Mouse (Mus musculus): ENCODE data around the gene H2afz. TPM values are rescaled to one million over a fixed set of nuclear protein-coding genes. Genes with fewer than 3 reads are reported as not detected.
A peak's percentile ranks its signal among the peaks of the same experiment; 100 is the strongest.

H2afz gene
- polyA plus RNA-seq, 1 experiment from 2014 or later, result 2,590 TPM

DNA sequence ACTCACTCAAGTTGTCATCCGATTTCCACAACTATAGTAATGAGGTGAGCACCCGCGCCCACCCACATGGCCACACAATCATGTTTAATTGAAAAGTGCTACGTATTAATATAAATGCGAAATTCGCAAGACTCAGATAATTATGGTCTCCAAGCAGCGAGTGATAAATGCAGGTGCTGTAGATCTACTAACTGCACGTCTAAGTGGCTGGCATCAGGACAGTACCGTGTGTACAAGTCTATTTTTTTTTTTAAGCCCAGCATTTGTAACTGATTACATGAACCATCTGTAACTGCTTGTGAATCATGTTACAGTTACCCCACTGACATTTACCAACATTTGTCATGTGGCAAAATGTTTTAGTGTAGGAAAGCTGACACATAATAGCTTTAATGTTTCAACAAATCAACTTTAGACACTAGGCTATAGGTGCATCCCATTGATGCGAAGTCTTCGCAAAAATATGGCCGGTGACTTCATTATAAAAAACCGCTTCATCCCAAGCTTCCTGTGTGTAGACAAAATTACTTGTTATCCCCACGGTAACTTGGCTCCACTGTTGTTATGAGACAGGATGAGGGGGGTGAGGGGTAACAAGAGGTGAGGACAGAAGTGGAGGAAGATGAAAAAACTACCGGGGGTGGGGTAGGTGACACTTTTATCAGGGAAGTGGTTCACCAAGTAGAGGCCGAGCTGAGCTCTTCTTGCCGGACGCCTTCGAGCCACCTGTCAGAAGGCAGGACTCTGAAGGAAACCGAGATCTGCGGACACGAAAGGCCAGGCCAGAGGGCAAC lies 760 bp upstream of the H2afz start:
- Histone ChIP-seq H3K9me3 (ENCODE audit: low read depth, low read length) (no peaks in the 10 kb centered on the region), H3K4me3 (ENCODE audit: low read depth, low read length) (peak overlapping the region; percentile 83), H3K36me3 (ENCODE audit: insufficient read depth) (peaks cover 11% of the 10 kb centered on the region), H3K4me2 (peak overlapping the region; percentile 61), H3K4me1 (ENCODE audit: insufficient read depth) (no peaks in the 10 kb centered on the region; the same call in 1 of the 2 replicates), H3K9ac (peak overlapping the region; percentile 60), H3K27ac (ENCODE audit: low read depth) (peak overlapping the region; percentile 87), H3K27me3 (ENCODE audit: insufficient read depth, low read length) (no peaks in the 10 kb centered on the region)
- WGBS, result 31% methylated on average over 22 of the region's 22 CpGs
- DNase-seq, result peak; percentile 8
- no peak for ATAC-seq (ENCODE audit: insufficient read depth)
- TF ChIP-seq CTCF (IDR thresholded peaks at IDR 0.05; ENCODE audit: low read depth), result no peak

DNA sequence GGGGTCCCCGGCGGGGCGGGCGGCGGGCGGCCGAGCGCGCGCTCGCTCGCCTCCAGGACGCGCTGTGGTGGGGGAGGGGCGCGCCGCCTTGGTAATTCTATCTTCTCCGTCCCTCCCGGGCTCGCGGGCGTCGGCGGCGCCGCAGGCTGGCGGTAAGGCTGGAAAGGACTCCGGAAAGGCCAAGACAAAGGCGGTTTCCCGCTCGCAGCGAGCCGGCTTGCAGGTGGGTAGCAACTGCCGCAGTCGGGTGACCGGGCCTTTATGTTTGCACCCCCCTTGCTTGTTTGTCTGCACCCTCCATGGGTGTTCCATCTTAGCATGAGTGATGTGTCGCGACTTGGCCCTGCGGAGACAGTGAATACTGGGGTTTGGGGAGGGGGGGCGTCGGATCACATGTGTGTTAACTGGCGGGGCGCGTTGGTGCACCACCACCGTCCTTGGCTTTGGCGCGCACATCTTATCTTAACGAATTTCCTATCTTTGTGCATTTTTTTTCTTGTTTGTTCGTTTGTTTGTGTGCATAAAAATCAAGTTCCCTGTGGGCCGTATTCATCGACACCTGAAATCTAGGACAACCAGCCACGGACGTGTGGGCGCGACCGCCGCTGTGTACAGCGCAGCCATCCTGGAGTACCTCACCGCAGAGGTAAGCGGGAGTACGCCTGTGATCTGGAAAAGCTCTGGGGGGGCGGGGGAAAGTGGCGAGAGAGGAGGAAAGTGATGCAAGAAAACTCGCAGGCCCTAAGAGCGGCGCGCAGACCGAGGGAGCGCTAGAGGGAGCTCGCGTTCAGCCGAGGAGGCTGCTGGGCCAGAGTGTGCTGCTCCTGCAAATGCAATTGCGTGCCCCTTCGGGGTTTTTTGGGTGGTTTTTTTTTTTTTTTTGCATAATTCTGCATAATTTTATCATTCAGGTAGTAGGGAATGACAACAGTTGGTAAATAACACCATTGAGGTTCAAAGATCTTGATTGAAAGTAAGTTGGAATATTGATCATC lies 998 bp downstream of the H2afz start:
- peak; percentile 25 for ATAC-seq (ENCODE audit: insufficient read depth)
- peaks cover 11% of the 10 kb centered on the region for H3K36me3 ChIP-seq (ENCODE audit: insufficient read depth)
- H3K4me1 ChIP-seq (ENCODE audit: insufficient read depth), result no peaks in the 10 kb centered on the region; the same call in 1 of the 2 replicates
- H3K4me3 ChIP-seq (ENCODE audit: low read depth, low read length), result peak overlapping the region; percentile 83
- no peaks in the 10 kb centered on the region for H3K27me3 ChIP-seq (ENCODE audit: insufficient read depth, low read length)
- peak overlapping the region; percentile 63 for H3K4me2 ChIP-seq
- no peaks in the 10 kb centered on the region for H3K9me3 ChIP-seq (ENCODE audit: low read depth, low read length)
- peak overlapping the region; percentile 99 for H3K27ac ChIP-seq (ENCODE audit: low read depth)
- peak; percentile 97 for DNase-seq
- under 1% methylated on average over 73 of the region's 74 CpGs for WGBS
- TF ChIP-seq CTCF (IDR thresholded peaks at IDR 0.05; ENCODE audit: low read depth), result peak; percentile 85
- peak overlapping the region; percentile 99 for H3K9ac ChIP-seq

- H3K27me3 ChIP-seq (ENCODE audit: insufficient read depth, low read length), result no peaks in the 10 kb centered on the region
- H3K4me1 ChIP-seq (ENCODE audit: insufficient read depth), result no peaks in the 10 kb centered on the region
- no peak for TF ChIP-seq CTCF (IDR thresholded peaks at IDR 0.05; ENCODE audit: low read depth)
- peak overlapping the region; percentile 99 for H3K27ac ChIP-seq (ENCODE audit: low read depth)
- ATAC-seq (ENCODE audit: insufficient read depth) (no peak), DNase-seq (no peak)
- peak overlapping the region; percentile 83 for H3K4me3 ChIP-seq (ENCODE audit: low read depth, low read length)
- WGBS, result 3% methylated on average over 2 of the region's 2 CpGs
- peaks cover 11% of the 10 kb centered on the region for H3K36me3 ChIP-seq (ENCODE audit: insufficient read depth)
- no peaks in the 10 kb centered on the region for H3K9me3 ChIP-seq (ENCODE audit: low read depth, low read length)
- peak overlapping the region; percentile 75 for H3K4me2 ChIP-seq
- peak overlapping the region; percentile 94 for H3K9ac ChIP-seq
Observed at GRCm38 (mm10) chr3:137867133-137867436, 2.8 kb downstream of the H2afz start.

- H3K4me3 ChIP-seq (ENCODE audit: low read depth, low read length), result peak within 1 kb of the TSS; percentile 83
- 1% methylated on average over 64 of the region's 94 CpGs for WGBS
- no peak for TF ChIP-seq CTCF (IDR thresholded peaks at IDR 0.05; ENCODE audit: low read depth)
Observed at GRCm38 (mm10) chr3:137867437-137868093, 3.3 kb downstream of the H2afz start, which contains the start of gene Dnajb14. TSS of gene Dnajb14 (plus strand) at chr3:137867675.

DNA sequence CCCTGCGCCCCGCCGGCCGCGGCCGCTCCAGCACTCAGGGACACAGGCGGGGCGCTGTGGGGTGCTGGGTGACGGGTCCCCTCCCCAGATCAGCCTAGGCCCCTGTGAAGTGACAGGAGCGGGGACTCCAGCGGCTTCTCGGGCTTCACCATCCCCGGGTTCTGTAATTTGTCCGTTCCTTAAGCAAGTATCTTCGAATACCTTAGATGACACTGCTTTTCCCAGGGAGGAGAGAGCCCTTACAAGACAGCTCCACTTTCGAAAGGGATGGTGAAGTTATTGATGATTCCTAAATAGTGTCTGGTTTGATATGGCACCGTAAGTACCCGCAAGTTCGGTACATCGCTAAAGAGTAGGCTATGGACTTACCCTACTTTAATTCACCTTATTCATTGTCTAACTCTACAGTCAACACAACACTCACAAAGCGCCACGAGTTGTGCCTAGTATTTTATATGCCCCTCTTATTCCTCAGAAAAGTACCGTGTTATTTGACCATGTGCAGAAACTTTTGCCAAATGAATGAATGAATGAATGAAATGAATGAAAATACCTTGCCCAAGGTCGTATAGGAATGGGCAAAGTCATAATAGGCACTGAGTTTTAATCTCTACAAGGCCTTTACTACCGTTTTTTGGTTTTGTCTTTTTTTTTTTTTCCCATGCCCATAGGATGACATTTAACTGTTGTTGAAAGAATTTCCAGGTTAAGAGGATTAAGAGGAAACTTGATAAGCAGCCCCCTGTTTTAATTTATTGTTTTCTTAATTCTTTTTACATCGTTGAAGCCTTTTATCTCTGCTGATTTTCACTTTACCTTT lies 4.0 kb downstream of the H2afz start:
- H3K4me3 ChIP-seq (ENCODE audit: low read depth, low read length), result peak overlapping the region; percentile 83
- H3K4me2 ChIP-seq, result peak overlapping the region; percentile 75
- TF ChIP-seq CTCF (IDR thresholded peaks at IDR 0.05; ENCODE audit: low read depth), result no peak
- H3K36me3 ChIP-seq (ENCODE audit: insufficient read depth), result peaks cover 11% of the 10 kb centered on the region
- H3K27ac ChIP-seq (ENCODE audit: low read depth), result peak overlapping the region; percentile 99
- no peaks in the 10 kb centered on the region for H3K27me3 ChIP-seq (ENCODE audit: insufficient read depth, low read length)
- no peaks in the 10 kb centered on the region for H3K9me3 ChIP-seq (ENCODE audit: low read depth, low read length)
- DNase-seq (peak; percentile 52), ATAC-seq (ENCODE audit: insufficient read depth) (peak; percentile 7)
- WGBS, result 2% methylated on average over 26 of the region's 26 CpGs
- H3K9ac ChIP-seq, result peak overlapping the region; percentile 94
- H3K4me1 ChIP-seq (ENCODE audit: insufficient read depth), result no peaks in the 10 kb centered on the region

More at GRCm38 (mm10) chr3:137867437-137868093, 3.3 kb downstream of the H2afz start, which contains the start of gene Dnajb14:
- H3K36me3 ChIP-seq (ENCODE audit: insufficient read depth), result peaks cover 11% of the 10 kb centered on the region
- H3K27me3 ChIP-seq (ENCODE audit: insufficient read depth, low read length), result no peaks in the 10 kb centered on the region
- no peaks in the 10 kb centered on the region for H3K9me3 ChIP-seq (ENCODE audit: low read depth, low read length)
- H3K9ac ChIP-seq, result peak within 1 kb of the TSS; percentile 94
- DNase-seq (peak; percentile 78), ATAC-seq (ENCODE audit: insufficient read depth) (peak; percentile 24)
- H3K27ac ChIP-seq (ENCODE audit: low read depth), result peak within 1 kb of the TSS; percentile 99
- H3K4me1 ChIP-seq (ENCODE audit: insufficient read depth), result no peaks in the 10 kb centered on the region
- H3K4me2 ChIP-seq, result peak within 1 kb of the TSS; percentile 75

- no peak overlapping the region for H3K27ac ChIP-seq (ENCODE audit: low read depth)
- H3K27me3 ChIP-seq (ENCODE audit: insufficient read depth, low read length), result no peaks in the 10 kb centered on the region
- ATAC-seq (ENCODE audit: insufficient read depth) (no peak), DNase-seq (no peak)
- H3K4me1 ChIP-seq (ENCODE audit: insufficient read depth), result no peaks in the 10 kb centered on the region
- peaks cover 13% of the 10 kb centered on the region for H3K36me3 ChIP-seq (ENCODE audit: insufficient read depth)
- no peak overlapping the region for H3K9ac ChIP-seq
- no peaks in the 10 kb centered on the region for H3K9me3 ChIP-seq (ENCODE audit: low read depth, low read length)
- 83% methylated on average over 9 of the region's 9 CpGs for WGBS
- H3K4me2 ChIP-seq, result peak overlapping the region; percentile 1; the same call in 1 of the 2 replicates
- TF ChIP-seq CTCF (IDR thresholded peaks at IDR 0.05; ENCODE audit: low read depth), result no peak
- no peak overlapping the region for H3K4me3 ChIP-seq (ENCODE audit: low read depth, low read length)
Observed at GRCm38 (mm10) chr3:137869395-137869794, 5.1 kb downstream of the H2afz start.
